In the genomic region with DNA sequence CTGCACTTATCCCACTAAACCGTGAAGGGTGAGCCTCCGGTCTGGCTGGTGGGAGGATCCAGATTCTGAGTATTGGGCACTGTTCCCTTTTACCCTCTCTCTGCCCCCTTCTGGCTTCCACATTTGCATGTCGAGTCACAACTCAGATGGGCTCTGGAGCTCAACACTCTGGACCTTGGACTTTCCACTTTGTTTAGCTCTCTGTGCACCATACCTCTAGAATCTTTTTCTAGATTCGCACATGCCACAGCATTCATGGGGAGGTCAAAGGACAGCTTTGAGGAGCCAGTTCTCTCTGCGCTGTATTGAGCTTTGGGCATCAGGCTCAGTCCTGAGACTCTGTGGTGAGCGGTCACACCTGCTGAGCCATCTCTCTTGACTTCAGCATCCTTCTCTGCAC, we compare ENCODE assay signal across 27 mouse cellular contexts. TPM values are rescaled to one million over a fixed set of nuclear protein-coding genes. Genes with fewer than 3 reads are reported as not detected.
DNase-seq lines count a peak whose midpoint lies in the region; ATAC-seq and TF ChIP-seq lines count a peak whose summit lies in the region.
"Had no signal": no experiment of that assay in that cellular context is flagged by ENCODE, and none has a peak within 500 bp of the region (broad histone marks: within the 10 kb centered on the region; RNA-seq: fewer than 3 reads in every experiment).

No protein-coding gene starts in this region.

- H3K9ac ChIP-seq in kidney, embryonic 14.5 days (ENCODE audit: low read depth, low read length) = no peak overlapping the region
- no peak overlapping the region for H3K9ac ChIP-seq in kidney, postnatal 0 days (ENCODE audit: low read depth, low read length)
- H3K9ac ChIP-seq in hindbrain, embryonic 11.5 days (ENCODE audit: low read depth, low read length) = no peak overlapping the region
- H3K9ac ChIP-seq: forebrain, embryonic 15.5 days; hindbrain, embryonic 13.5 days; limb, embryonic 13.5 days; liver, embryonic 15.5 days had no signal

- DNase-seq in kidney, adult 11 months = peak; percentile 63
- DNase-seq in layer of hippocampus, adult 2 months (ENCODE audit: low spot score in 2 of 2) = peak in 1 of 2 experiments; percentile 10
- no peak for DNase-seq in layer of hippocampus, adult 18-20 months (ENCODE audit: low spot score in 2 of 2)
- no peak for DNase-seq in kidney, postnatal 0 days (ENCODE audit: low spot score)
- DNase-seq in yolk sac, embryonic 10.5 days (ENCODE audit: low spot score) = peak; percentile 71
- no peak for DNase-seq in hindbrain, embryonic 11.5 days (ENCODE audit: low spot score)
- DNase-seq: adrenal gland, postnatal 14 days; cerebellum, adult 11 months; cerebellum, adult 9-10 months; cerebellum, postnatal 36 days; gastrocnemius, postnatal 25 days; heart, adult 11 months; heart, postnatal 36 days; lung, postnatal 36 days; right cerebral cortex, adult 18-20 months; spleen, adult 18-20 months; thymus, postnatal 14 days had no signal

- H3K27me3 ChIP-seq in kidney, embryonic 14.5 days (ENCODE audit: control insufficient read depth, insufficient read depth, low read length) = no peaks in the 10 kb centered on the region
- H3K27me3 ChIP-seq in kidney, postnatal 0 days (ENCODE audit: insufficient read depth, low read length) = no peaks in the 10 kb centered on the region
- no peaks in the 10 kb centered on the region for H3K27me3 ChIP-seq in hindbrain, embryonic 11.5 days (ENCODE audit: control insufficient read depth, insufficient read depth, low read length)
- H3K27me3 ChIP-seq: forebrain, embryonic 15.5 days; hindbrain, embryonic 13.5 days; limb, embryonic 13.5 days; liver, embryonic 15.5 days; Patski had no signal

- H3K4me1 ChIP-seq in kidney, embryonic 14.5 days (ENCODE audit: control insufficient read depth, insufficient read depth, low read length) = peaks cover 54% of the 10 kb centered on the region
- peaks cover 57% of the 10 kb centered on the region for H3K4me1 ChIP-seq in kidney, postnatal 0 days (replicated peaks; ENCODE audit: insufficient read depth, low read length)
- H3K4me1 ChIP-seq in hindbrain, embryonic 11.5 days (replicated peaks; ENCODE audit: control insufficient read depth, insufficient read depth, low read length) = peaks cover 5% of the 10 kb centered on the region

- H3K36me3 ChIP-seq in kidney, embryonic 14.5 days (ENCODE audit: control insufficient read depth, insufficient read depth, low read length) = no peaks in the 10 kb centered on the region
- no peaks in the 10 kb centered on the region for H3K36me3 ChIP-seq in kidney, postnatal 0 days (ENCODE audit: insufficient read depth, low read length)
- H3K36me3 ChIP-seq in hindbrain, embryonic 11.5 days (ENCODE audit: control insufficient read depth, insufficient read depth, low read length) = no peaks in the 10 kb centered on the region
- H3K36me3 ChIP-seq: forebrain, embryonic 15.5 days; hindbrain, embryonic 13.5 days; limb, embryonic 13.5 days; liver, embryonic 15.5 days had no signal

- H3K4me3 ChIP-seq in kidney, embryonic 14.5 days (ENCODE audit: low read length) = no peak overlapping the region
- no peak overlapping the region for H3K4me3 ChIP-seq in layer of hippocampus, adult 2 months
- H3K4me3 ChIP-seq in kidney, postnatal 0 days (replicated peaks; ENCODE audit: low read depth, low read length) = no peak overlapping the region
- H3K4me3 ChIP-seq in hindbrain, embryonic 11.5 days (ENCODE audit: low read depth, low read length) = no peak overlapping the region
- H3K4me3 ChIP-seq: forebrain, embryonic 15.5 days; hindbrain, embryonic 13.5 days; limb, embryonic 13.5 days; liver, embryonic 15.5 days had no signal

- 69% methylated on average over 6 of the region's 6 CpGs for WGBS in kidney, embryonic 14.5 days
- 60% methylated on average over 6 of the region's 6 CpGs for WGBS in kidney, postnatal 0 days
- WGBS in hindbrain, embryonic 11.5 days = 79% methylated on average over 6 of the region's 6 CpGs

- no peak for TF ChIP-seq CTCF in layer of hippocampus, adult 2 months (conservative IDR thresholded peaks at IDR 0.05)
- TF ChIP-seq CTCF in kidney, postnatal 0 days (IDR thresholded peaks at IDR 0.05; ENCODE audit: low read depth) = no peak

- H3K9me3 ChIP-seq in kidney, embryonic 14.5 days (ENCODE audit: control insufficient read depth, low read length) = no peaks in the 10 kb centered on the region
- no peaks in the 10 kb centered on the region for H3K9me3 ChIP-seq in kidney, postnatal 0 days (replicated peaks; ENCODE audit: low read length)
- no peaks in the 10 kb centered on the region for H3K9me3 ChIP-seq in hindbrain, embryonic 11.5 days (ENCODE audit: control insufficient read depth, low read length)
- H3K9me3 ChIP-seq: forebrain, embryonic 15.5 days; hindbrain, embryonic 13.5 days; limb, embryonic 13.5 days; liver, embryonic 15.5 days had no signal

- ATAC-seq in kidney, embryonic 14.5 days (ENCODE audit: low FRiP score, low TSS enrichment) = no peak
- peak; percentile 44 for ATAC-seq in kidney, postnatal 0 days (replicated peaks; ENCODE audit: low FRiP score, low read depth)
- ATAC-seq in hindbrain, embryonic 11.5 days (ENCODE audit: low FRiP score) = no peak
- ATAC-seq: forebrain, embryonic 15.5 days; midbrain, embryonic 16.5 days; Patski had no signal

- no peak overlapping the region for H3K4me2 ChIP-seq in kidney, embryonic 14.5 days (replicated peaks; ENCODE audit: low read depth, low read length)
- H3K4me2 ChIP-seq in kidney, postnatal 0 days (ENCODE audit: low read length) = no peak overlapping the region
- H3K4me2 ChIP-seq in hindbrain, embryonic 11.5 days (replicated peaks; ENCODE audit: low read depth, low read length) = no peak overlapping the region
- H3K4me2 ChIP-seq: forebrain, embryonic 15.5 days; heart, embryonic 11.5 days; hindbrain, embryonic 13.5 days; limb, embryonic 13.5 days; liver, embryonic 15.5 days; midbrain, embryonic 11.5 days had no signal

- no peak overlapping the region for H3K27ac ChIP-seq in kidney, embryonic 14.5 days (ENCODE audit: low read depth, low read length)
- peak overlapping the region; percentile 80 for H3K27ac ChIP-seq in layer of hippocampus, adult 2 months
- H3K27ac ChIP-seq in kidney, postnatal 0 days = no peak overlapping the region
- no peak overlapping the region for H3K27ac ChIP-seq in hindbrain, embryonic 11.5 days (ENCODE audit: low read depth, low read length)
- H3K27ac ChIP-seq: forebrain, embryonic 15.5 days; hindbrain, embryonic 13.5 days; limb, embryonic 13.5 days; liver, embryonic 15.5 days had no signal

RNA-seq across cellular contexts. Expression of a gene that starts 11.1 kb away (rescaled TPM):
- polyA plus RNA-seq in kidney, embryonic 14.5 days (2014; fragmentation: Nextera tagmentation; extraction: Ambion mirVana) = 29.9 and 32.7 TPM in 2 replicates
- 10 to 100 TPM; 44.5 to 46.3 TPM for total RNA-seq in layer of hippocampus, adult 2 months (2021)
- 10 to 100 TPM; 41.2 to 42.7 TPM for total RNA-seq in layer of hippocampus, adult 18-20 months (2021)
- polyA plus RNA-seq in kidney, postnatal 0 days (2015; fragmentation: Nextera tagmentation; extraction: Ambion mirVana) = 18.2 and 24.1 TPM in 2 replicates
- 25.3 and 26.5 TPM in 2 replicates for polyA plus RNA-seq in hindbrain, embryonic 11.5 days (2014; fragmentation: Nextera tagmentation; extraction: Ambion mirVana)
- total RNA-seq: neutrophil, adult 5-6 weeks had no signal

Comparison
In these comparisons a context has a peak if more than half of its experiments do, and no peak if none do; other contexts are left out.
1. DNase-seq: peak in kidney, adult 11 months (single experiment) and yolk sac, embryonic 10.5 days (single experiment); none in layer of hippocampus, adult 18-20 months (0 of 2), kidney, postnatal 0 days (single experiment) and hindbrain, embryonic 11.5 days (single experiment).